Mouse (Mus musculus): ENCODE results near the gene Cops6. TPM values are rescaled to one million over a fixed set of nuclear protein-coding genes. Genes with fewer than 3 reads are reported as not detected.

The Cops6 gene
- polyA plus RNA-seq, 2 experiments: 149 to 262 TPM

GRCm38 (mm10) chr5:138170936-138171561 is 10.2 kb downstream of the Cops6 start:
- Histone ChIP-seq H3K9ac (ENCODE audit: low read depth, low read length, severe bottlenecking) (peak overlapping the region; percentile 67), H3K4me2 (replicated peaks; ENCODE audit: low read depth, low read length, severe bottlenecking) (peak overlapping the region; percentile 74), H3K27ac (replicated peaks; ENCODE audit: low read depth, low read length) (peak overlapping the region; percentile 90), H3K4me1 (ENCODE audit: control insufficient read depth, insufficient read depth, low read length) (peaks cover 16% of the 10 kb centered on the region), H3K4me3 (replicated peaks; ENCODE audit: low read length) (peak overlapping the region; percentile 68), H3K27me3 (ENCODE audit: control insufficient read depth, insufficient read depth, low read length) (no peaks in the 10 kb centered on the region), H3K9me3 (ENCODE audit: control insufficient read depth, low read length) (no peaks in the 10 kb centered on the region), H3K36me3 (ENCODE audit: control insufficient read depth, insufficient read depth, low read length) (peaks cover 60% of the 10 kb centered on the region)
- peak; percentile 81 for ATAC-seq (ENCODE audit: low FRiP score, low read depth)
- peak; percentile 81; the same call in 1 of the 2 replicates for TF ChIP-seq POLR2A (IDR thresholded peaks at IDR 0.05; ENCODE audit: borderline replicate concordance, extremely low read depth, insufficient read depth, insufficient read length)
- DNase-seq (ENCODE audit: low spot score): peak; percentile 96
- 1% methylated on average over 47 of the region's 47 CpGs for WGBS

- Histone ChIP-seq H3K4me3 (replicated peaks; ENCODE audit: low read length) (peak within 1 kb of the TSS; percentile 68), H3K27me3 (ENCODE audit: control insufficient read depth, insufficient read depth, low read length) (no peaks in the 10 kb centered on the region), H3K4me1 (ENCODE audit: control insufficient read depth, insufficient read depth, low read length) (peaks cover 16% of the 10 kb centered on the region), H3K9ac (ENCODE audit: low read depth, low read length, severe bottlenecking) (peak within 1 kb of the TSS; percentile 67), H3K36me3 (ENCODE audit: control insufficient read depth, insufficient read depth, low read length) (peaks cover 59% of the 10 kb centered on the region), H3K9me3 (ENCODE audit: control insufficient read depth, low read length) (no peaks in the 10 kb centered on the region), H3K27ac (replicated peaks; ENCODE audit: low read depth, low read length) (peak within 1 kb of the TSS; percentile 91), H3K4me2 (replicated peaks; ENCODE audit: low read depth, low read length, severe bottlenecking) (peak within 1 kb of the TSS; percentile 74)
- under 1% methylated on average over 54 of the region's 54 CpGs for WGBS
- DNase-seq (ENCODE audit: low spot score): peak; percentile 100
- TF ChIP-seq POLR2A (IDR thresholded peaks at IDR 0.05; ENCODE audit: borderline replicate concordance, extremely low read depth, insufficient read depth, insufficient read length): peak; percentile 38; the same call in 1 of the 2 replicates
- peak; percentile 92 for ATAC-seq (ENCODE audit: low FRiP score, low read depth)
These were observed 11.0 kb downstream of the Cops6 start, which contains the start of the genes Ap4m1 and Mcm7 for GRCm38 (mm10) chr5:138171695-138172491. Ap4m1 (plus strand) TSS chr5:138172002. Mcm7 (minus strand) TSS chr5:138172422.

- H3K36me3 ChIP-seq (ENCODE audit: control insufficient read depth, insufficient read depth, low read length): peaks cover 59% of the 10 kb centered on the region
- H3K27ac ChIP-seq (replicated peaks; ENCODE audit: low read depth, low read length): no peak overlapping the region
- H3K4me2 ChIP-seq (replicated peaks; ENCODE audit: low read depth, low read length, severe bottlenecking): peak overlapping the region; percentile 74
- H3K27me3 ChIP-seq (ENCODE audit: control insufficient read depth, insufficient read depth, low read length): no peaks in the 10 kb centered on the region
- peak overlapping the region; percentile 68 for H3K4me3 ChIP-seq (replicated peaks; ENCODE audit: low read length)
- no peak overlapping the region for H3K9ac ChIP-seq (ENCODE audit: low read depth, low read length, severe bottlenecking)
- ATAC-seq (ENCODE audit: low FRiP score, low read depth): no peak
- TF ChIP-seq POLR2A (IDR thresholded peaks at IDR 0.05; ENCODE audit: borderline replicate concordance, extremely low read depth, insufficient read depth, insufficient read length): no peak
- H3K9me3 ChIP-seq (ENCODE audit: control insufficient read depth, low read length): no peaks in the 10 kb centered on the region
- 76% methylated on average over 3 of the region's 3 CpGs for WGBS
- peaks cover 16% of the 10 kb centered on the region for H3K4me1 ChIP-seq (ENCODE audit: control insufficient read depth, insufficient read depth, low read length)
- DNase-seq (ENCODE audit: low spot score): no peak
These were observed 12.3 kb downstream of the Cops6 start for GRCm38 (mm10) chr5:138173217-138173616.

GRCm38 (mm10) chr5:138186950-138187638 is 26.2 kb downstream of the Cops6 start, which contains the start of the genes Taf6 and Cnpy4:
Taf6 (minus strand) TSS chr5:138187451.
Cnpy4 (plus strand) TSS chr5:138187485.
- Histone ChIP-seq H3K9me3 (ENCODE audit: control insufficient read depth, low read length) (no peaks in the 10 kb centered on the region), H3K4me3 (replicated peaks; ENCODE audit: low read length) (peak within 1 kb of the TSS; percentile 52), H3K9ac (ENCODE audit: low read depth, low read length, severe bottlenecking) (peak within 1 kb of the TSS; percentile 85), H3K36me3 (ENCODE audit: control insufficient read depth, insufficient read depth, low read length) (peaks cover 42% of the 10 kb centered on the region), H3K4me1 (ENCODE audit: control insufficient read depth, insufficient read depth, low read length) (peaks cover 13% of the 10 kb centered on the region), H3K27ac (replicated peaks; ENCODE audit: low read depth, low read length) (peak within 1 kb of the TSS; percentile 67), H3K4me2 (replicated peaks; ENCODE audit: low read depth, low read length, severe bottlenecking) (peak within 1 kb of the TSS; percentile 84), H3K27me3 (ENCODE audit: control insufficient read depth, insufficient read depth, low read length) (no peaks in the 10 kb centered on the region)
- peak; percentile 99 for TF ChIP-seq POLR2A (IDR thresholded peaks at IDR 0.05; ENCODE audit: borderline replicate concordance, extremely low read depth, insufficient read depth, insufficient read length)
- DNase-seq (ENCODE audit: low spot score) (peak; percentile 92), ATAC-seq (ENCODE audit: low FRiP score, low read depth) (peak; percentile 88)
- WGBS: under 1% methylated on average over 30 of the region's 31 CpGs

Measured in limb, embryonic 14.5 days (tissue).